Mouse (Mus musculus) forebrain, embryonic 13.5 days (tissue): ENCODE measurements around the gene Sppl2b. TPM values are rescaled to one million over a fixed set of nuclear protein-coding genes. Genes with fewer than 3 reads are reported as not detected.

Source experiments
- ATAC-seq: fragments of 200-750 bp; cut with Nextera tagmentation; 2 replicates; pipeline ENCODE4 v1.8.0; 2017
- H3K27ac ChIP-seq: fragments of 300-500 bp; sonication (generic); 2 replicates; pipeline ENCODE4 v1.5.1; 2015; ENCODE audit warnings: inconsistent platforms, mild to moderate bottlenecking, moderate library complexity
- H3K27me3 ChIP-seq: fragments of 300-500 bp; sonication (generic); 2 replicates; pipeline ENCODE4 v1.6.1; 2015; ENCODE audit warnings: mild to moderate bottlenecking, inconsistent platforms
- H3K36me3 ChIP-seq: fragments of 300-500 bp; sonication (generic); 2 replicates; pipeline ENCODE4 v1.6.1; 2015; ENCODE audit warnings: mild to moderate bottlenecking, inconsistent platforms; ENCODE audit not compliant: poor library complexity, severe bottlenecking
- H3K4me1 ChIP-seq: fragments of 300-500 bp; sonication (generic); 2 replicates; pipeline ENCODE4 v1.6.1; 2015; ENCODE audit warnings: inconsistent platforms
- H3K4me2 ChIP-seq: fragments of 300-500 bp; sonication (generic); 2 replicates; pipeline ENCODE4 v1.6.1; 2015; ENCODE audit warnings: inconsistent platforms, mild to moderate bottlenecking, moderate library complexity
- H3K4me3 ChIP-seq: fragments of 300-500 bp; sonication (generic); 2 replicates; pipeline ENCODE4 v1.5.1; 2015; ENCODE audit warnings: mild to moderate bottlenecking, inconsistent platforms
- H3K9ac ChIP-seq: fragments of 300-500 bp; sonication (generic); 2 replicates; pipeline ENCODE4 v1.6.1; 2015; ENCODE audit warnings: mild to moderate bottlenecking, inconsistent platforms
- H3K9me3 ChIP-seq: fragments of 300-500 bp; sonication (generic); replicated peaks from 2 replicates; pipeline ENCODE4 v1.6.1; 2016; ENCODE audit warnings: inconsistent platforms
- WGBS: fragments of 180-500 bp; shearing (Covaris S2); methylation state at CpG from one replicate; pipeline ENCODE4 v1.1.7; 2015; 5-methylcytosine and 5-hydroxymethylcytosine counted together
- microRNA counts: library from miRNA; unstranded; fragments of <30 nt; microRNA quantifications from one replicate; lab custom pipeline; 2016
- microRNA-seq: library from miRNA; unstranded; fragments of <30 nt; microRNA quantifications from one replicate; pipeline ENCODE4, GENCODE M21; 2016
- polyA plus RNA-seq: library from polyadenylated mRNA; unstranded; fragments of >200 nt; fragmentation: Nextera tagmentation; extraction: Ambion mirVana; gene quantifications from 2 replicates; pipeline ENCODE4 v1.2.1, GENCODE M21; 2015

Gene Sppl2b
- polyA plus RNA-seq, 1 experiment from 2014 or later, result 40.1 TPM

- Histone ChIP-seq H3K4me3 (no peak overlapping the region), H3K27ac (no peak overlapping the region), H3K36me3 (peaks cover 44% of the 10 kb centered on the region), H3K27me3 (no peaks in the 10 kb centered on the region), H3K9me3 (no peaks in the 10 kb centered on the region), H3K4me1 (peaks cover 23% of the 10 kb centered on the region), H3K9ac (no peak overlapping the region), H3K4me2 (0 out of 2 replicates have a peak overlapping the region, but pooled peaks have one; percentile 99)
- WGBS, result 72% methylated on average over 4 of the region's 4 CpGs
- no peak for ATAC-seq
Measured at GRCm38 (mm10) chr10:80915736-80916135, 60.7 kb downstream of the Sppl2b start.

DNA sequence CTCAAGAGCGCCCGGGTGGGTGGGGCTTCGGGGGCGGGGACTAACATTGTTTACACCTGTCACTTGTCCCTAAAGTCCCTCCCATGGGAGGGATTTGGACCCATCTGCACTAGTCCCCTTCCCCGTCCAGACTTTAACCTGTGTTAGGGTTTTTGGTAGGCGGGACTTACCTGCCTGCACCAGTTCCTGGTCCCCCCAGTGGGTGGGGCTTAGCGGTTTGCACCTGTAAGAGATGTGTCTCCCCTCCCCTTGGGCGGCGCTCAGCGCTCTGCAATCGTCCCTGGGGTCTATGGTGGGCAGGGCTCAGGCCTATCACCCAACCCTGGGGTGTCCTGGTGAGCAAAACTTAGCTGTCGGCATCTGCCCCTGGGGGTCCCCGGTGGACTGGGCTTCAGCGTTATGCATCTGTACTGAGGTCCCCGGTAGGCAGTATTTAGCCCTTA is 62.3 kb downstream of the Sppl2b start:
- 1% methylated on average over 15 of the region's 15 CpGs for WGBS
- H3K27ac ChIP-seq, result peak overlapping the region; percentile 48; the same call in 1 of the 2 replicates
- peak overlapping the region; percentile 90 for H3K9ac ChIP-seq
- no peaks in the 10 kb centered on the region for H3K9me3 ChIP-seq
- H3K36me3 ChIP-seq, result peaks cover 28% of the 10 kb centered on the region
- no peak; the same call in 1 of the 2 replicates for ATAC-seq
- peak overlapping the region; percentile 93 for H3K4me3 ChIP-seq
- H3K4me2 ChIP-seq, result peak overlapping the region; percentile 99
- no peaks in the 10 kb centered on the region for H3K27me3 ChIP-seq
- peaks cover 31% of the 10 kb centered on the region for H3K4me1 ChIP-seq

DNA sequence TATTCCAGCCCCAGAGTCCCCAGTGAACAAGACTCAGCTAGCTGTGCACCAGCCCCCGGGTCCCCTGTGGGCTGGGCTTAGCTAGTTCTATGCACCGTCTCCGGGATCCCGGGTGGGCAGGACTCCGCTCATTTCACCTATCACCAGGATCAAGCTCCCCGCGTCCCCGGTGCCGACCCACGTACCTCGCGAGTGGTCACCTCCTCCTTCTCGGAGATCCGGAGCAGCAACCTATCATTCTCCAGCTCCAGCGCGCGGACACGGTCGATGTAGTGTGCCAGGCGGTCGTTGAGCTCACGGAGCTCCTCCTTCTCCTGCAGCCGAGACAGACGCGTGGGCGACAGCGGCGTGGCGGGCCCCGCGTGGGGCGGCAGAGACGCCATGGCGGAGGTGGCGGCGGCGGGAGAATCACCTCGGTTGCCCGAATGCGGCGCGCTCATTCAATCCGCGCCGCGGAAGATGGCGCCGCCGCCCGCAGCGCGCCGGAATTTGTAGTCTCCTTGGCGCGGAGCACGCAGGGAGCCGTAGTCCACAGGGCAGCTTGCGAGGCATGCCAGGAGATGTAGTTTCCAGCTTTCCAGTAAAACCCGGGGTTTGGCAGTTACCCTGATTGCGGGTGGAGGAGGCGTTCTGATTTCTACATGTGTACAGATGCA is 62.8 kb downstream of the Sppl2b start, which contains the start of gene Lmnb2:
Lmnb2 (minus strand) TSS at position 467 of the 656 bp plus-strand sequence.
- H3K9me3 ChIP-seq, result no peaks in the 10 kb centered on the region
- ATAC-seq, result peak; percentile 87
- WGBS, result 1% methylated on average over 61 of the region's 61 CpGs
- peaks cover 31% of the 10 kb centered on the region for H3K4me1 ChIP-seq
- H3K27ac ChIP-seq, result peak within 1 kb of the TSS; percentile 48; the same call in 1 of the 2 replicates
- H3K9ac ChIP-seq, result peak within 1 kb of the TSS; percentile 90
- peak within 1 kb of the TSS; percentile 93 for H3K4me3 ChIP-seq
- H3K36me3 ChIP-seq, result peaks cover 23% of the 10 kb centered on the region
- peak within 1 kb of the TSS; percentile 99 for H3K4me2 ChIP-seq
- no peaks in the 10 kb centered on the region for H3K27me3 ChIP-seq

MicroRNAs within 50 kb of the gene (microRNA counts, 519-probe panel; counts per million panel counts)
- 177 counts per million, percentile 53 among the panel's probes with 10 or more counts for microRNA mmu-miR-1982 (lab: Ali Mortazavi, UCI)

Small RNAs within 50 kb of the gene (microRNA-seq; reads per million reads assigned to microRNA genes)
- 3.0 reads per million, percentile 4 among the genes with 10 or more reads in this experiment for gene Mir1982

Other genes with a start within 250 kb of the Sppl2b start
- gene Gm49322, start 249.3 kb upstream of the Sppl2b start, polyA plus RNA-seq, result 4.0 and 4.4 TPM in 2 replicates
- gene Csnk1g2, start 232.4 kb upstream of the Sppl2b start, polyA plus RNA-seq, result 55.0 and 73.2 TPM in 2 replicates
- gene Btbd2, start 198.2 kb upstream of the Sppl2b start, polyA plus RNA-seq, result 59.2 and 61.2 TPM in 2 replicates
- gene Mknk2, start 177.2 kb upstream of the Sppl2b start, polyA plus RNA-seq, result 52.3 and 55.1 TPM in 2 replicates
- 47.9 and 51.6 TPM in 2 replicates for gene Mob3a, start 153.3 kb upstream of the Sppl2b start, polyA plus RNA-seq
- gene Izumo4, start 153.1 kb upstream of the Sppl2b start, polyA plus RNA-seq, result 24.5 and 26.3 TPM in 2 replicates
- 80.2 and 82.9 TPM in 2 replicates for gene Ap3d1, start 113.0 kb upstream of the Sppl2b start, polyA plus RNA-seq
- gene Dot1l, start 100.1 kb upstream of the Sppl2b start, polyA plus RNA-seq, result 19.9 and 21.1 TPM in 2 replicates
- 63.5 and 67.3 TPM in 2 replicates for gene Sf3a2, start 57.1 kb upstream of the Sppl2b start, polyA plus RNA-seq
- gene Plekhj1, start 56.6 kb upstream of the Sppl2b start, polyA plus RNA-seq, result 141 and 151 TPM in 2 replicates
- gene Amh, start 50.0 kb upstream of the Sppl2b start, polyA plus RNA-seq, result 0.13 TPM in 1 of 2 replicates, not detected in the other
- gene Jsrp1, start 41.8 kb upstream of the Sppl2b start, polyA plus RNA-seq, result 0.26 TPM in 1 of 2 replicates, not detected in the other
- gene Oaz1, start 28.6 kb upstream of the Sppl2b start, polyA plus RNA-seq, result 1,581 and 1,699 TPM in 2 replicates
- 1.7 and 2.0 TPM in 2 replicates for gene Lingo3, start 11.2 kb upstream of the Sppl2b start, polyA plus RNA-seq
- 291 and 325 TPM in 2 replicates for gene Lsm7, start 66 bp upstream of the Sppl2b start, polyA plus RNA-seq
- gene Tmprss9, start 16.6 kb downstream of the Sppl2b start, polyA plus RNA-seq, result 0.13 and 0.14 TPM in 2 replicates
- gene Timm13, start 45.7 kb downstream of the Sppl2b start, polyA plus RNA-seq, result 356 and 364 TPM in 2 replicates
- gene Lmnb2, start 63.0 kb downstream of the Sppl2b start, polyA plus RNA-seq, result 54.0 and 54.9 TPM in 2 replicates
- 4.9 and 5.1 TPM in 2 replicates for gene Gadd45b, start 74.8 kb downstream of the Sppl2b start, polyA plus RNA-seq
- gene Gng7, start 159.7 kb downstream of the Sppl2b start, polyA plus RNA-seq, result 14.8 and 17.6 TPM in 2 replicates
- 13.4 and 15.0 TPM in 2 replicates for gene Diras1, start 170.4 kb downstream of the Sppl2b start, polyA plus RNA-seq
- gene Slc39a3, start 182.2 kb downstream of the Sppl2b start, polyA plus RNA-seq, result 33.4 and 37.8 TPM in 2 replicates
- gene Sgta, start 204.9 kb downstream of the Sppl2b start, polyA plus RNA-seq, result 273 and 305 TPM in 2 replicates
- gene Thop1, start 214.8 kb downstream of the Sppl2b start, polyA plus RNA-seq, result 55.8 and 60.5 TPM in 2 replicates
- 0.30 and 0.42 TPM in 2 replicates for gene Creb3l3, start 243.6 kb downstream of the Sppl2b start, polyA plus RNA-seq